Mouse (Mus musculus) frontal cortex, adult 2 months (tissue): ENCODE results near the gene Syt11. TPM values are rescaled to one million over a fixed set of nuclear protein-coding genes. Genes with fewer than 3 reads are reported as not detected.
"Not testable (repeated sequence)": the region's sequence is repeated elsewhere in the genome, so short reads cannot be mapped to it uniquely, and the experiment has no call there.

Experiments
- DNase-seq, 2 experiments: peaks; one replicate each; pipeline ENCODE4 v3.0.0; 2022; ENCODE audit warnings: low spot score in 1 of 2; ENCODE audit errors: extremely low spot score in 1 of 2
- polyA plus RNA-seq: library from polyadenylated mRNA; depleted of rRNA; stranded (reverse); fragments of >200 nt; gene quantifications from 2 replicates; pipeline ENCODE4 v1.2.3, GENCODE M21; 2012; rRNA removed

Syt11 gene
- polyA plus RNA-seq, 1 experiment: 395 TPM

- no peak for DNase-seq
Observed at GRCm38 (mm10) chr3:88740147-88740546, 34.8 kb downstream of the Syt11 start.

- peak in 1 of 2 experiments; percentile 71 for DNase-seq
Observed at GRCm38 (mm10) chr3:88738641-88739040, 36.3 kb downstream of the Syt11 start.

GRCm38 (mm10) chr3:88736556-88736955 lies 38.4 kb downstream of the Syt11 start:
- DNase-seq: no peak

GRCm38 (mm10) chr3:88719098-88719497 lies 55.9 kb downstream of the Syt11 start:
- no peak for DNase-seq

DNA sequence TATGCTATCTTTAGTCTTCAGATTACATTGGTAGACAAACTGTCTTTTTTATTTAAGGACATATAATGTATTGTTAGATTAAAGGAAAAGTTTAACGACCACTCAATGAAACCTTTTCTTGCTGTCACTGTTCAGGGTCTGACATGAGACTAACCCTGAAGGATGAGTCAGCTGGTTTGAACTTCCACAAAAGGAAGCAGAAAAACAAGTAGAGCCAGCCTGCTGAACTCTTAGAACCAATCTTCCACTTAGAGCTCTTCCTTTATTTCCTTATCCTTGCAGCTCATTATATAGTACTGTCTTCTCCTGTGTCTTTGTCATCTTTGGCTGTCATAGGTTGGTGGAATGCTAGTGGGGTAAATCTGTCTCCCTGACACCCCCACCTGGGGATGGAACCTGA lies 57.1 kb downstream of the Syt11 start:
- DNase-seq: no peak

DNA sequence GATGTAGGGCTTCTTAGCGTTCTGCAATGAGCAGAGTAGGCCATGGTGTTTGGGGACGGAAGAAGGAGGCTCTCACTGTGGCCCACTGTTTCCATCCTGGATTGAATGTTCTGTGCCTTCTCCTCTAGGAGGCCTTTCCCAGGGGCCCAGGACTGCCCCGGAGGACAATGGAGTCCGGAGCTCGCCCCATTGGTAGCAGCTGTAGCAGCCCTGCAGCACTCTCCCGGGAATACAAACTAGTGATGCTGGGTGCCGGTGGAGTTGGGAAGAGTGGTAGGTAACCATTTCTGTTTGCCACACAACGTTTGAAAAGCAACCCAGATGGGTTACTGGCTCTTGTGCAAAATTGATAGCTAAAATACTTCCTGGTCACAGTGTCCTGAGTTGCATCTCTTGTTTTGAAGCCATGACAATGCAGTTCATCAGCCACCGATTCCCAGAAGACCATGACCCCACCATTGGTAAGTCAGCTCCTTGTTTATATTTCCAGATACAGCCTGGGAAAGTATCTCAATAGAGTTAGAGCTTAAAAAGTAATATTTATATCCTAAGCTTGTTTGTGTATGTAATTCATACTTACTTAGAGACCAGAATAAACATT lies 57.7 kb downstream of the Syt11 start:
- peak in 1 of 2 experiments; percentile 35 for DNase-seq

GRCm38 (mm10) chr3:88716399-88717197 lies 58.4 kb downstream of the Syt11 start, which contains the start of gene Rit1:
Gene Rit1 (plus strand): TSS chr3:88716838.
- peak; percentile 34 to 79 for DNase-seq

DNA sequence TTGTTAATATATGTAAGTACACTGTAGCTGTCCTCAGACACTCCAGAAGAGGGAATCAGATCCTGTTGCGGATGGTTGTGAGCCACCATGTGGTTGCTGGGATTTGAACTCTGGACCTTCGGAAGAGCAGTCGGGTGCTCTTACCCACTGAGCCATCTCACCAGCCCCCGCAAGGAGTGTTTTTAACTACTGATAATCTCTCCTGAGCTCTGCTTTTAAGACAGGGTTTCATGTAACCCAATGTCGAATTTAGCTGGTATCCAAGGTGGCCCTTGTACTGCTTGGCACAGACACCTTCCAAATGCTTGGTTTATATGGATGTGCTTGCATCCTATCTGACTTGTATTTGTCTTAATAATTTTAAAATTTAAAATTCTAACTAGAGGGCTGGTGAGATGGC lies 59.2 kb downstream of the Syt11 start:
- DNase-seq: not testable (repeated sequence)

- no peak for DNase-seq
Observed at GRCm38 (mm10) chr3:88714725-88715124, 60.2 kb downstream of the Syt11 start.

- DNase-seq: no peak
Observed at GRCm38 (mm10) chr3:88713709-88714108, 61.3 kb downstream of the Syt11 start.

- DNase-seq: no peak
Observed at GRCm38 (mm10) chr3:88701222-88701621, 73.7 kb downstream of the Syt11 start.

DNA sequence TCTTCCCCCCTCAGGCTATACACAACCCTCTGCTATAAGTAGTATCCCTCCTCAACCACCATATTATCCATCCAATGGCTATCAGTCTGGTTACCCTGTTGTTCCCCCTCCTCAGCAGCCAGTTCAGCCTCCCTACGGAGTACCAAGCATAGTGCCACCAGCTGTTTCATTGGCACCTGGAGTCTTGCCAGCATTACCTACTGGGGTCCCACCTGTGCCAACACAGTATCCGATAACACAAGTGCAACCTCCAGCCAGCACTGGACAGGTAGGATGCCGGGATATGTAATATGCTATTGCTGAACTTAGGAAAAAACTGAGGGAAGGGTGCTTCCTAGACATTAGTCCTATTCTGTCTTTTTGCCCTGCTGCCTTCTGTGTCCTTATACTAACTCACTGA lies 74.7 kb downstream of the Syt11 start:
- DNase-seq: no peak

GRCm38 (mm10) chr3:88698834-88699233 lies 76.1 kb downstream of the Syt11 start:
- no peak for DNase-seq

DNA sequence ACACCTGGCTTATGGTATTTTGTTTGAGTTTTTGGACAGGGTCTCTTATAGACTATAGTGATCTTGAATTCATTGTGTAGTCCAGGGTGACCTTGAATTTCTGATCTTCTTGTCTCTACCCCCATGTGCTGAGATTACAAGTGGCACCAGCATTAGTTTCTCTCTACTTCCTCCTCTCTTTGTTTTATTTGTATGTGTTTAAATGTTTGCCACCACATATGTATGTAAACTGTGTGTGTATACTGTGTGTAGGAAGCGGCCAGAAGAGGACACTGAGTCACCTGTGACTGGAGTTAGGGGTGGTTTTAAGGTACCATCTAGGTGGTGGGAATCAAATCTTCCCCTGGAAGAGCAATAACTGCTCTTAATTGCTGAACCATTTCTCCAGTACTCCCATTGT lies 76.9 kb downstream of the Syt11 start:
- no peak for DNase-seq

GRCm38 (mm10) chr3:88695545-88695944 lies 79.4 kb downstream of the Syt11 start:
- DNase-seq: no peak

Other genes with a start within 250 kb of the Syt11 start
- 4.5 and 4.7 TPM in 2 replicates for gene Mex3a, start 242.8 kb downstream of the Syt11 start, polyA plus RNA-seq
- 0.40 and 0.67 TPM in 2 replicates for gene Rab25, start 226.9 kb downstream of the Syt11 start, polyA plus RNA-seq
- 110 and 131 TPM in 2 replicates for gene Lamtor2, start 222.1 kb downstream of the Syt11 start, polyA plus RNA-seq
- gene Ubqln4, start 221.4 kb downstream of the Syt11 start, polyA plus RNA-seq: 97.4 and 102 TPM in 2 replicates
- gene Ssr2, start 199.3 kb downstream of the Syt11 start, polyA plus RNA-seq: 111 and 131 TPM in 2 replicates
- gene Arhgef2, start 169.2 kb downstream of the Syt11 start, polyA plus RNA-seq: 185 and 212 TPM in 2 replicates
- gene Rxfp4, start 122.0 kb downstream of the Syt11 start, polyA plus RNA-seq: not detected in 2 replicates
- gene Khdc4, start 89.4 kb downstream of the Syt11 start, polyA plus RNA-seq: 75.8 and 82.0 TPM in 2 replicates
- 60.9 and 63.1 TPM in 2 replicates for gene Rit1, start 58.3 kb downstream of the Syt11 start, polyA plus RNA-seq
- gene Gon4l, start 60.1 kb upstream of the Syt11 start, polyA plus RNA-seq: 31.4 and 33.3 TPM in 2 replicates
- gene Msto1, start 138.8 kb upstream of the Syt11 start, polyA plus RNA-seq: 34.7 and 36.8 TPM in 2 replicates
- 31.4 and 33.0 TPM in 2 replicates for gene Ash1l, start 175.5 kb upstream of the Syt11 start, polyA plus RNA-seq
- gene Dap3, start 176.0 kb upstream of the Syt11 start, polyA plus RNA-seq: 114 and 120 TPM in 2 replicates